Mouse (Mus musculus) ES-Bruce4 (cell line): ENCODE data around the gene Pcx. TPM values are rescaled to one million over a fixed set of nuclear protein-coding genes. Genes with fewer than 3 reads are reported as not detected.

Source experiments
- H3K27ac ChIP-seq: 2 replicates; pipeline ENCODE4 v1.5.1; 2012; ENCODE audit warnings: low read length, inconsistent platforms; ENCODE audit not compliant: insufficient read depth
- H3K27me3 ChIP-seq: 2 replicates; pipeline ENCODE4 v1.6.1; 2012; ENCODE audit warnings: mild to moderate bottlenecking, low read length, inconsistent platforms; ENCODE audit not compliant: control insufficient read depth, poor library complexity, insufficient read depth, severe bottlenecking
- H3K36me3 ChIP-seq: 2 replicates; pipeline ENCODE4 v1.6.1; 2012; ENCODE audit warnings: inconsistent platforms, mild to moderate bottlenecking, low read length, moderate library complexity; ENCODE audit not compliant: control insufficient read depth, poor library complexity, insufficient read depth, severe bottlenecking
- H3K4me1 ChIP-seq: one replicate; pipeline ENCODE4 v1.8.1; 2011; ENCODE audit warnings: low read length; ENCODE audit not compliant: control insufficient read depth, insufficient read depth
- H3K4me3 ChIP-seq: 2 replicates; pipeline ENCODE4 v1.5.1; 2011; ENCODE audit warnings: low read depth, mild to moderate bottlenecking, low read length
- H3K9ac ChIP-seq: 2 replicates; pipeline ENCODE4 v1.6.1; 2012; ENCODE audit warnings: low read depth, mild to moderate bottlenecking, inconsistent platforms; ENCODE audit not compliant: poor library complexity, severe bottlenecking
- H3K9me3 ChIP-seq: replicated peaks from 2 replicates; pipeline ENCODE4 v1.6.1; 2012; ENCODE audit warnings: mild to moderate bottlenecking, low read length, inconsistent platforms; ENCODE audit not compliant: control insufficient read depth, poor library complexity, insufficient read depth, severe bottlenecking
- CTCF ChIP-seq: IDR thresholded peaks from one replicate; pipeline ENCODE4 v1.8.1; 2011; ENCODE audit warnings: low read depth, low read length
- EP300 ChIP-seq: IDR thresholded peaks from 2 replicates; pipeline ENCODE4 v1.6.1; 2011; ENCODE audit warnings: low read depth, low read length; ENCODE audit not compliant: insufficient read depth
- POLR2A ChIP-seq: IDR thresholded peaks from one replicate; pipeline ENCODE4 v1.8.1; 2011; ENCODE audit warnings: low read length; ENCODE audit not compliant: insufficient read depth
- polyA plus RNA-seq: library from polyadenylated mRNA; stranded (reverse); fragments of >200 nt; gene quantifications from 2 replicates; pipeline ENCODE4 v1.2.4, GENCODE M21; 2011; ENCODE audit warnings: low read depth; ENCODE audit not compliant: missing spikeins, insufficient read depth, insufficient read length

The Pcx gene
- polyA plus RNA-seq, 1 experiment = 7.9 TPM

DNA sequence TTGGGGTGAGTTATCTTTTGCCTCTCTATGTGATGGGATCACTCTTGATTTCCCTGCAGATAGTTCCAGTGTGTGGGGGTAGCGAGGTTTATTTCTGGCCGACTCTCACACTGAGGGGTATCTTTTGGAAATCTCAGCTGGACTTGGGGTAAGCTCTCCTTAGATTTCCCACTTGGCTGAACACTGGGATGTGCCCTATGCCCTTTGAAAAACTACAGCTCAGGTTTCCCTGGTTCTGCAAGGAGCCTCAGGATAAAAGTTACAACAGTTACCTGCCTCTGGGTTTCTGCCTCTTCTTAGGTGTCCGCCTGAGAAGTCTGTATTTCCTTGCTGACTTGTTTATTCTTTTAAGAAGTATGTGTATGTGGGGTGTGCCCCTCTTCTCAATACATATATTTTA lies 30.7 kb downstream of the Pcx start:
- Histone ChIP-seq H3K27me3 (no peaks in the 10 kb centered on the region), H3K27ac (no peak overlapping the region), H3K9ac (no peak overlapping the region), H3K9me3 (peaks cover 5% of the 10 kb centered on the region; the same call in 1 of the 2 replicates), H3K4me1 (no peaks in the 10 kb centered on the region), H3K4me3 (no peak overlapping the region), H3K36me3 (no peaks in the 10 kb centered on the region)
- TF ChIP-seq CTCF (no peak), EP300 (no peak), POLR2A (no peak)

DNA sequence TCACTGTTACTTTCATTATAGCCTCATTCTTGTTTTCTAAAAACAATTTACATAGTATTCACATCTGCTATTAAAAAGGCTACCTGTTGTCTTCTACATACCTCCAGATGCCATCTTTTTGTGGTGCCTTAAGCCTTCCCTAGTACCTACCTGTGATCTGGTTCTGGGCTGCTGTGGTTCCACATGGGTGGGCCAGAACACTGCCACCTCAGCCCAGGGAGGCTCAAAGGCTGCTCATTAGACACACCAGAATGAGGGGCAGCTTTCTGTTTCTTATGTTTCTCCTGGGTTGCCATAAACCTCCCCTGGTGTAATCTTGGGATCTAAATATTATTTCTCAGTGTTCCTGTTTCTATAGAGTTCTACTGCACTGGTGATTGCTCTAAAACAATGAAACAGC lies 31.8 kb downstream of the Pcx start:
- Histone ChIP-seq H3K9ac (no peak overlapping the region), H3K9me3 (peaks cover 5% of the 10 kb centered on the region; the same call in 1 of the 2 replicates), H3K36me3 (no peaks in the 10 kb centered on the region), H3K4me3 (no peak overlapping the region), H3K4me1 (no peaks in the 10 kb centered on the region), H3K27ac (no peak overlapping the region), H3K27me3 (no peaks in the 10 kb centered on the region)
- no peak for TF ChIP-seq POLR2A
- no peak for TF ChIP-seq EP300
- TF ChIP-seq CTCF = no peak

DNA sequence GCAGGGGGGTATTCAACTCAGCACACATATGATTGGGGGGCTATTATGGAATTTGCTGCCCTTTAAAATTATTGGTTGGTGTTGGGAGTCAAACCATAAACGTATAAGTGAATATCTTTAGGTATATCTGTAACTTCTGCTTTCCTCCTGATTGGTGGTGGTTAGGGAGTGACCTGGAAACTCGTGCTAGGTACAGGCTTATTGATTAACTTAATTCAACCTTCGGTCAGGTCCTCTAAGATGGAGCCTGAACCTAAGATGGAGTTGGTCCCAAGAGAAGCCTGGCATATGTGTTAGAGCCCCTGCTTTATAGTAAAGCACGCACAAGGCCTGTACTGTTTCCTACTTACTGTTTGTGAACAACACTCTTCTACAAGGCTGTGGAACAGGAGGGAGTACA lies 34.8 kb downstream of the Pcx start:
- no peaks in the 10 kb centered on the region for H3K27me3 ChIP-seq
- no peaks in the 10 kb centered on the region for H3K4me1 ChIP-seq
- H3K27ac ChIP-seq = no peak overlapping the region
- H3K4me3 ChIP-seq = no peak overlapping the region
- TF ChIP-seq CTCF (no peak), EP300 (no peak), POLR2A (no peak)
- peaks cover 4% of the 10 kb centered on the region; the same call in 1 of the 2 replicates for H3K9me3 ChIP-seq
- H3K36me3 ChIP-seq = no peaks in the 10 kb centered on the region
- no peak overlapping the region for H3K9ac ChIP-seq

DNA sequence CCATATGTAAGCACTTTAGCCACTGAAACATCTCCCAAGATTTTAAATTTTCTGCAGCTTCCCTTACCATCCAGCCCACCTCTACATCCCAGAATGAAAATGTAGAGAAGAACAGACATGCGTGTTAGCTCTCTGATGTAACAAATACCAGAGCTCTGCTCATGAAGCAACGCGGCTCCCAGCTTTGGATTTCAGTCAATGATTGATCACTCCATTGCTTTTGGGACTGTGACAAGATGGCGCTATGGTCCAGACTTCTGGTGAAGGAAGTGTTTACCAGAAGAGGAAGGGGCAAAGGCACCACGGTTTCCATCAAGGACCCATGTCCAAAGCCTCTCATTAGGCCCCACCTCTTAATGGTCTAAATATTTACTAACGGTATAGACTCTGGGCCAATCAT lies 35.6 kb downstream of the Pcx start:
- TF ChIP-seq EP300 (no peak), CTCF (no peak), POLR2A (no peak)
- no peaks in the 10 kb centered on the region for H3K36me3 ChIP-seq

DNA sequence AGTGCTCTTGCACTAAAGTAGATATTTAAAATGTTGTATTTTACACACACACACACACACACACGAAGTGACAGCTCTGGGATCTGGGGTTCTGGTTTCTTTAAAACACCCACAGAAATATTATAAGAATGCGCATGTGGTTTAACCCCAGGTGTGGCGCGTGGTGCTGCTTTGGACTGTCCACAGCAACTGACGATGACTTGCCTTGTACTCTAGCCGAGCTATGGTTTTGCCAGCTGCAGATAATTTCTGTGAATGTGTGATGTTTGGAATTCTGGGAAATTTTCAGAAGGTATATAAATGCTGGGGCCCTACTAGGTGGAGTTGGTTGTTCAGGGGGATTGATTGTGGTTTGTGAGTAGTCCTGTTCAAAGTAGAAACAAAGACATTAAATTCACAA lies 37.5 kb downstream of the Pcx start:
- no peak overlapping the region for H3K9ac ChIP-seq
- TF ChIP-seq CTCF (no peak), POLR2A (no peak), EP300 (no peak)
- H3K27ac ChIP-seq = no peak overlapping the region
- H3K9me3 ChIP-seq = no peaks in the 10 kb centered on the region
- H3K27me3 ChIP-seq = no peaks in the 10 kb centered on the region
- no peak overlapping the region for H3K4me3 ChIP-seq
- no peaks in the 10 kb centered on the region for H3K36me3 ChIP-seq
- H3K4me1 ChIP-seq = no peaks in the 10 kb centered on the region

More for the DNA sequence above, 35.6 kb downstream of the Pcx start:
- no peak overlapping the region for H3K9ac ChIP-seq
- H3K27ac ChIP-seq = no peak overlapping the region
- no peaks in the 10 kb centered on the region for H3K9me3 ChIP-seq
- no peaks in the 10 kb centered on the region for H3K4me1 ChIP-seq
- H3K4me3 ChIP-seq = no peak overlapping the region
- no peaks in the 10 kb centered on the region for H3K27me3 ChIP-seq

DNA sequence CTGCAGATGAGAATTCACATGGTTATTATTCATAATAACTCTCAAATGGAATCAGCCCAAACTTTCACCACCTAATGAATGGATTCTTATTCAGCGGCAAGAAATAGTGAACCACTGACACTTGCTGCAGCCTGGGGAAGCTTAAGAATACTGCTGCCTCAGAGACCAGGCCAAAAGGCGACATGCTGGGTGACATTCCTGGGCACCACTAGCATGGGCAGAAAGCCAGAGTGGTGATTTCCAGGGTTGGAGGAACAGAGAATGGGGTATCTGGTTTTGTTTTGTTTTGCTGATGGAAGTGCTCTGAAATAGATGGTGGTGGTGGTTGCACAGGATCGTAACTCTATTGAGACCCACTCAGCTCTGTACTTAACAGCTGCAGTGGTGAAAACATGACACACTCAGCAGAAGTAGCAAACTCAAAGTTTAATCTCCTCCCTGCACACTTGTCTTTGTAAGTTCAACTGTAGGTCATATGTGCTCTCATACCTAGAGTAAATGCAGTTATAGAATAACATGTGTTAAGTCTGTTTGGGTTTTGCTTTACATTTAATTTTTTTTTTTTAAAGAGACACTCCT lies 38.1 kb downstream of the Pcx start:
- Histone ChIP-seq H3K9ac (no peak overlapping the region), H3K9me3 (no peaks in the 10 kb centered on the region), H3K36me3 (no peaks in the 10 kb centered on the region), H3K4me1 (no peaks in the 10 kb centered on the region), H3K4me3 (no peak overlapping the region), H3K27me3 (no peaks in the 10 kb centered on the region), H3K27ac (no peak overlapping the region)
- TF ChIP-seq POLR2A = no peak
- TF ChIP-seq CTCF = no peak
- no peak for TF ChIP-seq EP300
